Mouse (Mus musculus) retina, embryonic 14.5 days (tissue): Measurements from ENCODE around the gene Rrbp1.

Experiments
- DNase-seq: peaks from one replicate; pipeline ENCODE4 v3.0.0-alpha.2; 2015; ENCODE audit warnings: low spot score

The Rrbp1 gene

DNA sequence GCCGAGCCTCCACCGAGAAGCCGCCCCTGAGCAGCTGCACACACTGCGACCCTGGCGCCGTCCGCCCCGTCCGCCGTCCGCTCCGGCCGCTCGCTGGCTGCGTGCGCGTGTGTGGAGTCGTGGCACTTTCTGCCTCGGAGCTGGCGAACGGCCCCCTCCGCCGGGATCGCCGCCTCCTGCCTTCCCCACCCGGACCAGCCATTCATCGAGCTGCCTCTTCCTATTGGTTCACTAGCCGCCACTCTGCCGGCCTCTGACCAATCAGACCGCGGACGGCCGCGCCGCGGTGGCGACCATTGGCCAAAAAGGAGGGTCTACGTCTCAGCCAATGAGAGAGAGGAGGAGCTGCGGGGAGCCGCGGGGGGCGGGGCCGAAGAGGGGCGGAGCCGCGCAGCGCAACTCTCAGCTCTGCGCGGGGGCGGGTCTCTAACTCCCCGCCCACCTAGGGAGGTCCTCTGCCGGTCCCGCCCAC, at the start of gene Rrbp1:
Rrbp1 (minus strand) TSS at position 184 of the 472 bp plus-strand sequence.
- DNase-seq: peak; percentile 99

DNA sequence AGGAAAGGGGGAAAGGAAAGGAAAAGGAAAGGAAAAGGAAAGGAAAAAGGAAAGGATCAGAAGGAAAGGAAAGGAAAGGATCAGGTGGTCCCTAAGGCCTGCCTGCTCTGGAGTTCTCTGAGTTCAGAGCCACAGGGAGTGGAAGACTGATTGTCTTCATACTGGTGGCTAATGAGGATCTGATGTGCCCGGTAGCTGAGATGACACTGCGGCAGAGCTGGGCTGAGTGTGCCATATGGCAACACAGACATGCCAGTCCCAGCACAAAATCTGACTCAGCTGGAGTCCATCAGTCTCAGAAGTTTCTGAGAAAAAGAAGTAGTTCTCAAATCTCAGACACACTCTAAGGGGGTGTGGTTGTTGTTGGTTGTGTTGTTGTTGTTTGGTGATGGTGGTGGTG, 46.7 kb upstream of the Rrbp1 start:
- no peak for DNase-seq

DNA sequence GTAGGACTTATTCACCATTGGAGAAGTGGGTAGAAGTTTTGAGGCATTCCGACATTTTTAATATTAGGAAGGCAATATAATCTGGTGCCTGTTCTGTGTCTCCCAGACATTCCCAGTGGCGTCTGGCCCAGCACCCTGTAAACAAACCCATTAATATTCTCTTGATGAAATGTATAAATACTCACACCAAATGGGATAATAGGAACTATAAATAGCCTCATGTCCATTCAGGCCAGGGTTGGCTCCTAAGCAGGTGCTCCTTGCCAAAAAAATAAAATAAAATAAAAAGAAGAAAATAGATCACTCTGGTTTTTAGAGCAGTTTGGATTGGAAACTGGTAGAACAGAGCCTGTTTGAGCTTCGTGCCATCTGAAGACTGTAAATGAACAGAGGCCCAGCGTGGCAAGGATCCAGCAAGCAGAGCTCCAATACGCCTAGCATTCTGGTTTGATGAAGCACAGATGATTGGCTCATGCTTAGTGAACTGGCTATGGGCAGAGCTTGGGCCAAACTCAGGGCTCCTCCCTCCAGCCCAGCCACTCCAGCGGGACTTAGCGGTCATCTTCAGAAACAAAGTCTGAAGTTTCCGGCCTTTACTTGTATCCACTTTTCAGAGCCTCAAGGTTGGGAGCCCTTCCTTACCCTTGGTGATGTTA, 41.5 kb upstream of the Rrbp1 start:
- no peak for DNase-seq

DNA sequence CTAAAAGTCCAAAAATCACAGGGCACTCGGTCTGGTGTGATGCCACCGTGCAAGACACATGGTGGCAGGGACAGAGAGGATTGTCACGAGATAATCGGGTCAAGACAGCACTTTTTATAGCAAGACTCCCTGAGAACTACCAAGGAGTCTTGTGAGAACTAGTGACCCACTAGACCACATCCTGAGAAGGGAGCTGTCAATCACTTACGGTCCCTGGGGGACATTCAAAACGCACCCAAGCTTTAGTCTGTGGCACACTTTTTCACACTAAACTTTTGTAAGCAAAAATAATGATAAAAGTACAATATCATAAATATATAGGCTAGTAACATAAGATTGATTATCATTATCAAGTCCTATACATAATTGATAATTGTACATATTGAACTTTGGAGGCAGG, 39.8 kb upstream of the Rrbp1 start:
- DNase-seq: no peak

DNA sequence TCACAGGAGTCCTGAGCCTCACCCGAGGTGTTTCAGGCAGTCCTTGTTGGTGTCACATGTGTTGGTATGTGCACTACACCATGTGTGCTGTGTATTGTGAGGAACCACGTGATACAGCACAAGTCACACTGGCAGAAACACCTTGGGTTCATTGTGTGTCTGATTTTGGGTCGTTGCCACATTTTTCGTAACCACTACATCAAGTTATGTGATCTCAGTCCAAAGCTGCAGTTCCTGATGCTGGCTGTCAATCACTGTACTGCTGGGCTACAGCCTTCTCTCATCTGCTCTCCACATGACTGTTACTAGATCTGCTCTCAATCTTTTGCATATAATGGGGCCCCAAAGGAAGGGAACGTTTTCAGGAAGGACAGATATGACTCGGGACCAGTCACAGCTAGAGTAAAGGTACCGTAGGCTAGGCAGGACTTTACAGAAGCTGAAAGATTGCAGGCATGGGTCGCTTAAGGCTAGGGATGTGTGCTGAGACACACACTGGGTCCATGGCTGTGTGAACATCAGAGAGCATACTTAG, 39.1 kb upstream of the Rrbp1 start:
- no peak for DNase-seq

GRCm38 (mm10) chr2:144046916-144047315, 35.9 kb upstream of the Rrbp1 start:
- DNase-seq: no peak

DNA sequence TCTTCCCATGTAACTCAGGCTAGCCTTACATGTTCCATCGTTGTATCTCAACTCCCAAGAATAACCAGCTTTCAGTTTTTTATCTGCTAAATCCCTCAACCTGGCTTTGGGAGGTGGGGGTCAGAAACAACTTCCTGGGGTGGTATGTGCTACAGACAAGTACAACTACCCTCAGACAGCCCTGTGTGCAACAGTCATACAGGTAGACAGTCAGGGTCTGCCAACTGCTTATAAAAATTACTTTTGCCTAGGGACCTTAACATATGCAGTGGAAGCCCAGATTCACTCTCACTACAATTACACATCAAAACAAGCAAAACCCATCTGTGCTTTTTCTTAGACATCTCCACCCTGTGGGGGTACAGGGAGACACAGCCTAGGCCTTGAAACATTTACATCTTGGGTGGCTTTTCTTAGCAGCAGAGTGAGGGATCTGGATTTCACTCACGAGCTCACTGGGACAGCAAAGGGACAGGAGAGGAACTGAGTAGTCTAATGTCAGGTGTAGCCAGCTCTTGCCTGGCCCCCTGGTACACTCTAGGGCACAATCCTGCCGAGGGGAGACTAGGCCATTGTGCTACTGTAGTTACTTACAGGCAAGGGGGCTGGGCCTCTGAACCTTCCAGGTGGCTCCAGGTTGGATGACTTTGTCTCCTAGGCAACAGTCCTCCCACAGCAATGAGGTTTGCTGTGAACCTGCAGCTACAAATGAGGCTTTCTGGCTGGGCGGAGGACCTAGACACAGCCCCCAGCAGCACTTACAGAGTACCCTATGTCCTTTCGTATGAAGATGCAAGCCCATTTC, 34.9 kb upstream of the Rrbp1 start:
- no peak for DNase-seq

GRCm38 (mm10) chr2:144044726-144045125, 33.7 kb upstream of the Rrbp1 start:
- no peak for DNase-seq

- no peak for DNase-seq
Measured at GRCm38 (mm10) chr2:144032664-144033063, 21.6 kb upstream of the Rrbp1 start, which contains the start of gene Banf2. Banf2 (plus strand) TSS chr2:144033059.

- no peak for DNase-seq
Measured at GRCm38 (mm10) chr2:144030791-144031190, 19.7 kb upstream of the Rrbp1 start.

GRCm38 (mm10) chr2:144026456-144026855, 15.4 kb upstream of the Rrbp1 start:
- DNase-seq: no peak

DNA sequence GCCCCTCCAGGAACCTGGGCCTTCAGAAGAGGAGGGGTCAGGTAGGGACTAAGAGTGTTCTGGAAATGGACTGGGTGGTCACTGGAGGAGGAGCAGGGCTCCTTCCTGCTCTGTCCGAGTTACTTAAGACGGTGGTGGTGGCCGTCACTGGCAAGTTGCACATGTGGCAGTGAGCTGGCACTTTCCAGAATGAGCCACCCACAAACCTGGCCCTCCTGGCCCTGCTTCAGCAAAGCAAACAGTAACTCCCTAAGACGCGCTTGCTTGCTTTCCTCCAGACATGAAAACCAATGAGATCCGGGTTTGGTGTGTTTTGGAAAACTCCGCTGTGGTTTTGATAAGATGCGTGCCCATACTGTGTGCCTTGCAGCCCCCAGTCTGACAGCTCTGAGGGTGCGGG, 14.3 kb upstream of the Rrbp1 start:
- no peak for DNase-seq

- no peak for DNase-seq
Measured at GRCm38 (mm10) chr2:144022441-144022840, 11.4 kb upstream of the Rrbp1 start.

DNA sequence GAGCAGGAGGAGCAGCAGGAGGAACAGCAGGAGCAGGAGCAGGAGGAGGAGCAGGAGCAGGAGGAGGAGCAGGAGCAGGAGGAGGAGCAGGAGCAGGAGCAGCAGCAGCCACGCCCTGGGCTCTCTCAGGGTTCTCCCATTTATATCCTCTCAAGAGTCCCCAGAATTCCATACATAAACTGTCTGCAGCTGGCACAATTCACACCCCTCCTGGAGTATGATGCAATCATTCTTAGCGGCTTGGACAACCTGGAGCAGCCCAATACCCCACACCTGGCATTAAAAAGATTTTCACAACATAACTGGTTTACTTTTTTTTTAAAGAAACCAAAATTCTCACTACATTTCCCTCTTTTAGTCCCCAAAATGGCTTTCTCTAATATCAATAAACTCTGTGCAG, 8.9 kb upstream of the Rrbp1 start:
- no peak for DNase-seq

DNA sequence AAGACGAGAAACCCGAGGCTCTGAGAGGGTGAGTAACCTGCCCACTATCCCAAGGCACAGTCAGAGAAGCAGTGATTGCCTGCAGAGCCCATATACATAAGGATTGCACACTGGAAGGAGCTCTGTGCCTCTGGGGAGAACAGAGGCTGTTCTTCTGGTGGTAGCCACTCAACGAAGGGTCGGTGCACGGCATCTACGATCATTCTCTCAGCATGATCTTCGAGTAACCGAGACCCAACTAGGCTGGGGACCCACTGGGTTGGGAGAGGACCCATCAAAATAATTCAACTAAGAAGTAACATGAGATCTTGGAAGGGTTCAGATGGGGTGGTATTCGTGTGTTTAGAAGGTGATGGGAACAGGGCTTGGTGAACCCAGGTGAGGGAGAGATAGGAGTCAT, 4.8 kb upstream of the Rrbp1 start:
- DNase-seq: no peak

GRCm38 (mm10) chr2:144014481-144014880, 3.4 kb upstream of the Rrbp1 start:
- DNase-seq: no peak

DNA sequence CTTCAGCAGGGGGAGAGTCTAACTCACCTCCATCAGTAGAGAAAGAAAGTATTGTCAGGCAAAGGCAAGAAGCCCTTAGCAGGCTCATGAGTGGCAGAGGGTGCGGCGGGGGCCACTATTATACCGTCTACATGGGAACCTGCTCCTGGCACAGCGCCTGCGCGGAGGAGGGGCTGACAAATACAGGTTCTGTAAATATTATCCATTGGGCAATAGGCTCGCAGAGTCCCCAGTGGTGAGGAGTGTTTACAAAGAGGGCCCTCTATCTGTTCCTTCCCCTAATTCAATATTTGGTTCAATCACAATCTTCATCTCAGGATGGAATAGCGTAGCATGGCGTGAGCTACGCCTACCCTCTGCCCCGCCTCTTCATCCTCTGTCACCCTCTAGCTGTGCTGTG, 3.0 kb upstream of the Rrbp1 start:
- DNase-seq: no peak

DNA sequence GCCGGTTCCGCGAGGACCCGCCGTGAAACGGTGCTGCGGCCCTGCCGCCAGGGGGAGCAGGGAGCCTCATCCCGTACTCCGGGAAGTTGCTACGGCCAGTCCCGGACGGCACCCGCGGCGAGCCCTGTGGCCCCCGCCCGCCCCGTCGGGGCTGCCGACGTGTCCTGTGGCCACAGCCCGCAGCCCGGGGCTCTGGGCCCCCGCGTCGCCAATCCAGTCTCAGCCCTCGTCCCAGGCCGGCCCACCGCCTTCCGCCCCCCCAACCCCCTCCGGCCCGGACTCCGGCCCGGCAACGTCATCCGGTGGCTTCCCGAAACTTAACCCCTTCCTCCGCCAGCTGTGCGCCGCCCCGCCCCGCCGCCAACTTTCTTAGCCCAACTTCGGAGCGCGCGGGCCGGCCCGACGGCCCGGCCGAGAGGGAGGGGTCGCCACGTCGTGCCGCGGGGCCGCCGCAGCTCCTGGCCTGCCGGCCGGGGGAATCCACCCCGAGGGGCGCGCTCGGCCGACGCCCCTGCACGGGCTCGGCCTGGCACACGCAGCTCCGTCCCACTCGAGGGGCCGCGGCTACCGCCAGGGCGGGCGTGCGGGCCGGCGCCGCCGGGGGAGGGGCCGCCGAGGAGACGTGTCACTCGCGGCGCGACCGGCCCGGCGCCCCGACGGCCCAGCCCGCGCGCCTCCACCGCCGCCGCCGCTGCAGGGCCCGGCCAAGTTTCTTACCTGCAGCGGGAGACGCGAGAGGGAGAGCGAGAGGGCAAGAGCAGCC, 600 bp downstream of the Rrbp1 start:
- DNase-seq: peak; percentile 79

GRCm38 (mm10) chr2:144009551-144010281, 1.3 kb downstream of the Rrbp1 start:
- DNase-seq: no peak

DNA sequence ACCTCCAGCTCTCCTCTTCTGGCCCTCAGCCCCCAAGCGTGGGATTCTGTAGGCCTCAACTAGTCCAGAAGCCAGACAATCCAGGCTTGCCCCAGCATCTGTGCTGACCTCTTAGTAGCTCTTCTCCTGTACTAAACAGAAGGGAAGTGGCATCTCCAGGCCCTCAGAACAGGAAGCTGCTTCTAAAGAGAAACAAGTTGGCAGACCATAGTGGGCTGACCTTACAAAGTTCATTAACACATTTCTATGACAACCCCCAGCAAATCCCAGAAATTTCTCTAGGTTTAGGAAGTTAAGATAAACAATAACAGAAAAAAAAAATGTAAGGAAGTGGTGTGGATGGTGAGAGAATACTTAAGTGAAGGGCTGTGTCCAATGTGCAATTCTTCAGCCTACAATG, 2.0 kb downstream of the Rrbp1 start:
- DNase-seq: no peak

- no peak for DNase-seq
Measured at GRCm38 (mm10) chr2:144007211-144007610, 3.9 kb downstream of the Rrbp1 start.

DNA sequence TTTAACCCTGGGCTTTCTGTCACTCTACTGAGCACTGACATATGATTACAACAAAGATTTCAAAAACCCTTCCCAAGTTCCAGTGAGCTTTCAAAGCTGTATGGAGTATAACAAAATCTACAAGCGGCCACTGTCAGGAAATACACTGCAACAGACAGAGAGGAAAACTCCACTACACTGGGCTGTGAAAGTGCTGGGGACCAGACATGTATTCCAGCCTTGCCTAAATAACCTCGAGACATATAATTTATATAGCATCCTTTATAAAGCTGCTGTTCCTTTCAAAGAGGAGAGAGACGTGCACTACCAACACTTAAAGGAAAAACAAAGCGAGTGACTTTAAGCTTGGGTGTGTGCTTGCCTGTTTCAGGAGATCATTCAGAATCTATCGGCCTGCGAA, 4.4 kb downstream of the Rrbp1 start:
- DNase-seq: no peak
